10 mouse cellular contexts compared by ENCODE assay signal in genomic region chr4:136249332-136249647, GRCm38 (mm10). TPM values are rescaled to one million over a fixed set of nuclear protein-coding genes. Genes with fewer than 3 reads are reported as not detected.
A peak's percentile ranks its signal among the peaks of the same experiment; 100 is the strongest.
DNase-seq lines count a peak whose midpoint lies in the region; ATAC-seq lines count a peak whose summit lies in the region.
"Had no signal": no experiment of that assay in that cellular context is flagged by ENCODE, and none has a peak within 500 bp of the region (broad histone marks: within the 10 kb centered on the region; RNA-seq: fewer than 3 reads in every experiment).

No protein-coding gene starts in this region.

- H3K4me1 ChIP-seq in heart, embryonic 14.5 days (ENCODE audit: control insufficient read depth in 2 of 2, insufficient read depth in 2 of 2, low read length in 2 of 2), result peaks cover 23 to 43% of the 10 kb centered on the region in 2 experiments
- peaks cover 45% of the 10 kb centered on the region for H3K4me1 ChIP-seq in embryonic facial prominence, embryonic 13.5 days
- H3K4me1 ChIP-seq in hindbrain, embryonic 16.5 days (ENCODE audit: control insufficient read depth, insufficient read depth, low read depth, low read length), result peaks cover 20% of the 10 kb centered on the region
- H3K4me1 ChIP-seq in midbrain, embryonic 13.5 days (replicated peaks), result peaks cover 35% of the 10 kb centered on the region

- intact Hi-C loops in heart, postnatal 36 days (cut with DNase I), result loop anchor here (10.0 kb wide), 1 partner anchor 84 kb away; no protein-coding TSS in a partner anchor

- 16% methylated on average over 11 of the region's 11 CpGs for WGBS in heart, embryonic 14.5 days
- WGBS in embryonic facial prominence, embryonic 13.5 days, result 6% methylated on average over 11 of the region's 11 CpGs
- WGBS in hindbrain, embryonic 16.5 days, result 3% methylated on average over 11 of the region's 11 CpGs
- WGBS in midbrain, embryonic 13.5 days, result 2% methylated on average over 11 of the region's 11 CpGs

- peaks cover 10% of the 10 kb centered on the region for H3K27me3 ChIP-seq in heart, embryonic 14.5 days (ENCODE audit: control insufficient read depth, insufficient read depth, low read length)
- peaks cover 82% of the 10 kb centered on the region for H3K27me3 ChIP-seq in embryonic facial prominence, embryonic 13.5 days
- H3K27me3 ChIP-seq in hindbrain, embryonic 16.5 days (replicated peaks; ENCODE audit: control insufficient read depth, insufficient read depth, low read length), result peaks cover 40% of the 10 kb centered on the region
- peaks cover 80% of the 10 kb centered on the region for H3K27me3 ChIP-seq in midbrain, embryonic 13.5 days

- H3K4me3 ChIP-seq in heart, embryonic 14.5 days (ENCODE audit: control insufficient read depth in 1 of 2, insufficient read depth in 1 of 2, low read depth in 1 of 2, low read length in 2 of 2), result peak overlapping the region; percentile 72 to 74
- H3K4me3 ChIP-seq in embryonic facial prominence, embryonic 13.5 days, result peak overlapping the region; percentile 54
- H3K4me3 ChIP-seq in hindbrain, embryonic 16.5 days (ENCODE audit: low read length), result no peak overlapping the region
- H3K4me3 ChIP-seq in midbrain, embryonic 13.5 days (replicated peaks), result 0 out of 2 replicates have a peak overlapping the region, but pooled peaks have one; percentile 39

- H3K36me3 ChIP-seq in heart, embryonic 14.5 days (ENCODE audit: control insufficient read depth, insufficient read depth, low read length), result peaks cover 2% of the 10 kb centered on the region; the same call in 1 of the 2 replicates
- H3K36me3 ChIP-seq in embryonic facial prominence, embryonic 13.5 days, result no peaks in the 10 kb centered on the region; the same call in 1 of the 2 replicates
- H3K36me3 ChIP-seq in hindbrain, embryonic 16.5 days (ENCODE audit: control insufficient read depth, insufficient read depth, low read length), result no peaks in the 10 kb centered on the region
- no peaks in the 10 kb centered on the region for H3K36me3 ChIP-seq in midbrain, embryonic 13.5 days

- peak overlapping the region; percentile 72 for H3K4me2 ChIP-seq in heart, embryonic 14.5 days (ENCODE audit: low read length)
- H3K4me2 ChIP-seq in embryonic facial prominence, embryonic 13.5 days, result peak overlapping the region; percentile 96
- H3K4me2 ChIP-seq in hindbrain, embryonic 16.5 days (ENCODE audit: low read length), result peak overlapping the region; percentile 60; the same call in 1 of the 2 replicates
- H3K4me2 ChIP-seq in midbrain, embryonic 13.5 days (replicated peaks), result 0 out of 2 replicates have a peak overlapping the region, but pooled peaks have one; percentile 67

- H3K9ac ChIP-seq in heart, embryonic 14.5 days (ENCODE audit: low read length), result peak overlapping the region; percentile 80; the same call in 1 of the 2 replicates
- no peak overlapping the region for H3K9ac ChIP-seq in embryonic facial prominence, embryonic 13.5 days
- no peak overlapping the region for H3K9ac ChIP-seq in hindbrain, embryonic 16.5 days (ENCODE audit: low read depth, low read length)
- no peak overlapping the region for H3K9ac ChIP-seq in midbrain, embryonic 13.5 days (replicated peaks)

- no peak overlapping the region for H3K27ac ChIP-seq in heart, embryonic 14.5 days (replicated peaks in 1 of 2; ENCODE audit: control insufficient read depth in 1 of 2, insufficient read depth in 1 of 2, low read depth in 2 of 2, low read length in 2 of 2)
- no peak overlapping the region for H3K27ac ChIP-seq in embryonic facial prominence, embryonic 13.5 days
- no peak overlapping the region for H3K27ac ChIP-seq in hindbrain, embryonic 16.5 days (ENCODE audit: low read depth, low read length)
- H3K27ac ChIP-seq in midbrain, embryonic 13.5 days, result no peak overlapping the region

- ATAC-seq in heart, embryonic 14.5 days (ENCODE audit: insufficient number of reproducible peaks, insufficient read depth, low FRiP score, low read depth), result no peak
- ATAC-seq in embryonic facial prominence, embryonic 13.5 days (ENCODE audit: insufficient number of reproducible peaks, insufficient read depth, low FRiP score, low TSS enrichment, low read depth), result no peak
- ATAC-seq in hindbrain, embryonic 16.5 days, result no peak
- no peak for ATAC-seq in midbrain, embryonic 13.5 days

- DNase-seq in heart, postnatal 36 days, result no peak
- DNase-seq in c-Kit-positive CD71-positive TER-119-positive erythroid progenitor cells, embryonic 14.5 days (ENCODE audit: low spot score), result no peak
- no peak for DNase-seq in gastrocnemius, postnatal 4 days (ENCODE audit: low spot score in 2 of 2)
- no peak for DNase-seq in adrenal gland, postnatal 14 days
- DNase-seq: adrenal gland, postnatal 25 days had no signal

- H3K9me3 ChIP-seq in heart, embryonic 14.5 days (ENCODE audit: control insufficient read depth, low read length), result no peaks in the 10 kb centered on the region
- no peaks in the 10 kb centered on the region for H3K9me3 ChIP-seq in embryonic facial prominence, embryonic 13.5 days
- no peaks in the 10 kb centered on the region for H3K9me3 ChIP-seq in hindbrain, embryonic 16.5 days (ENCODE audit: control insufficient read depth, low read length)
- H3K9me3 ChIP-seq in midbrain, embryonic 13.5 days, result no peaks in the 10 kb centered on the region

RNA-seq across cellular contexts. Expression of gene Tcea3, which starts 1.8 kb away (rescaled TPM):
- polyA plus RNA-seq in heart, embryonic 14.5 days (2014; fragmentation: Nextera tagmentation; extraction: Ambion mirVana), result 64.7 and 74.6 TPM in 2 replicates
- total RNA-seq in heart, postnatal 36 days (2021), result 100 to 1,000 TPM; 121 to 126 TPM
- 3.6 and 7.3 TPM in 2 replicates for polyA plus RNA-seq in embryonic facial prominence, embryonic 13.5 days (2015; fragmentation: Nextera tagmentation; extraction: Ambion mirVana)
- polyA plus RNA-seq in hindbrain, embryonic 16.5 days (2015; fragmentation: Nextera tagmentation; extraction: Ambion mirVana), result 2.1 and 3.5 TPM in 2 replicates
- 0.87 and 1.1 TPM in 2 replicates for polyA plus RNA-seq in midbrain, embryonic 13.5 days (2015; fragmentation: Nextera tagmentation; extraction: Ambion mirVana)
- 100 to 1,000 TPM; 149 to 154 TPM for total RNA-seq in gastrocnemius, postnatal 4 days (2021)
- total RNA-seq in adrenal gland, postnatal 14 days (2021), result 3.3 and 6.3 TPM in 2 replicates
- total RNA-seq: CH12.LX had no signal

RNA-seq across cellular contexts. Expression of gene Zfp46, which starts 35.2 kb away (rescaled TPM):
- polyA plus RNA-seq in heart, embryonic 14.5 days (2014; fragmentation: Nextera tagmentation; extraction: Ambion mirVana), result 23.1 and 27.6 TPM in 2 replicates
- 10 to 100 TPM; 37.4 to 57.1 TPM for total RNA-seq in heart, postnatal 36 days (2021)
- 25.2 and 30.5 TPM in 2 replicates for polyA plus RNA-seq in embryonic facial prominence, embryonic 13.5 days (2015; fragmentation: Nextera tagmentation; extraction: Ambion mirVana)
- polyA plus RNA-seq in hindbrain, embryonic 16.5 days (2015; fragmentation: Nextera tagmentation; extraction: Ambion mirVana), result 35.2 and 44.8 TPM in 2 replicates
- 39.5 and 40.7 TPM in 2 replicates for polyA plus RNA-seq in midbrain, embryonic 13.5 days (2015; fragmentation: Nextera tagmentation; extraction: Ambion mirVana)
- 10 to 100 TPM; 51.2 to 65.1 TPM for total RNA-seq in gastrocnemius, postnatal 4 days (2021)
- 27.1 and 28.8 TPM in 2 replicates for total RNA-seq in adrenal gland, postnatal 14 days (2021)

RNA-seq across cellular contexts. Expression of gene Asap3, which starts 43.1 kb away (rescaled TPM):
- 1.3 and 1.5 TPM in 2 replicates for polyA plus RNA-seq in heart, embryonic 14.5 days (2014; fragmentation: Nextera tagmentation; extraction: Ambion mirVana)
- total RNA-seq in heart, postnatal 36 days (2021), result 10 to 100 TPM in 1 of 2 experiments, 1 to 10 TPM in 1; 9.4 to 11.7 TPM
- 10.9 and 11.6 TPM in 2 replicates for polyA plus RNA-seq in embryonic facial prominence, embryonic 13.5 days (2015; fragmentation: Nextera tagmentation; extraction: Ambion mirVana)
- polyA plus RNA-seq in hindbrain, embryonic 16.5 days (2015; fragmentation: Nextera tagmentation; extraction: Ambion mirVana), result 6.2 and 7.9 TPM in 2 replicates
- 3.9 and 4.5 TPM in 2 replicates for polyA plus RNA-seq in midbrain, embryonic 13.5 days (2015; fragmentation: Nextera tagmentation; extraction: Ambion mirVana)
- 10 to 100 TPM; 12.2 to 13.4 TPM for total RNA-seq in gastrocnemius, postnatal 4 days (2021)
- total RNA-seq in adrenal gland, postnatal 14 days (2021), result 3.4 and 3.8 TPM in 2 replicates
